Mouse (Mus musculus) hindbrain, embryonic 16.5 days (tissue): ENCODE data around the gene Trp53. TPM values are rescaled to one million over a fixed set of nuclear protein-coding genes. Genes with fewer than 3 reads are reported as not detected.
A peak's percentile ranks its signal among the peaks of the same experiment; 100 is the strongest.
"Not testable (repeated sequence)": the region's sequence is repeated elsewhere in the genome, so short reads cannot be mapped to it uniquely, and the experiment has no call there.

Source experiments
- ATAC-seq: fragments of 200-750 bp; cut with Nextera tagmentation; 2 replicates; pipeline ENCODE4 v1.8.0; 2017; ENCODE audit warnings: moderate TSS enrichment, moderate library complexity
- H3K27ac ChIP-seq: fragments of 300-500 bp; sonication (generic); 2 replicates; pipeline ENCODE4 v1.5.1; 2014; ENCODE audit warnings: low read depth, mild to moderate bottlenecking, control low read depth, low read length, moderate library complexity
- H3K27me3 ChIP-seq: fragments of 300-500 bp; sonication (generic); replicated peaks from 2 replicates; pipeline ENCODE4 v1.6.1; 2014; ENCODE audit warnings: low read length; ENCODE audit not compliant: control insufficient read depth, insufficient read depth
- H3K36me3 ChIP-seq: fragments of 300-500 bp; sonication (generic); 2 replicates; pipeline ENCODE4 v1.6.1; 2014; ENCODE audit warnings: mild to moderate bottlenecking, low read length, moderate library complexity, mixed read lengths; ENCODE audit not compliant: control insufficient read depth, insufficient read depth
- H3K4me1 ChIP-seq: fragments of 300-500 bp; sonication (generic); 2 replicates; pipeline ENCODE4 v1.6.1; 2014; ENCODE audit warnings: low read depth, low read length; ENCODE audit not compliant: control insufficient read depth, insufficient read depth
- H3K4me2 ChIP-seq: fragments of 300-500 bp; sonication (generic); 2 replicates; pipeline ENCODE4 v1.6.1; 2014; ENCODE audit warnings: mild to moderate bottlenecking, low read length, control low read depth, moderate library complexity
- H3K4me3 ChIP-seq: fragments of 300-500 bp; sonication (generic); 2 replicates; pipeline ENCODE4 v1.5.1; 2014; ENCODE audit warnings: mild to moderate bottlenecking, low read length, control low read depth, moderate library complexity
- H3K9ac ChIP-seq: fragments of 300-500 bp; sonication (generic); 2 replicates; pipeline ENCODE4 v1.6.1; 2014; ENCODE audit warnings: low read depth, mild to moderate bottlenecking, control low read depth, low read length, moderate library complexity
- H3K9me3 ChIP-seq: fragments of 300-500 bp; sonication (generic); 2 replicates; pipeline ENCODE4 v1.6.1; 2014; ENCODE audit warnings: mild to moderate bottlenecking, low read length, moderate library complexity; ENCODE audit not compliant: control insufficient read depth
- WGBS: fragments of 180-500 bp; shearing (Covaris S2); extraction: QIAGEN DNeasy Blood & Tissue Kit; methylation state at CpG from one replicate; pipeline ENCODE4 v1.1.7; 2014; 5-methylcytosine and 5-hydroxymethylcytosine counted together
- polyA plus RNA-seq: library from polyadenylated mRNA; unstranded; fragments of >200 nt; fragmentation: Nextera tagmentation; extraction: Ambion mirVana; gene quantifications from 2 replicates; pipeline ENCODE4 v1.2.1, GENCODE M21; 2015

Trp53 gene
- polyA plus RNA-seq, 1 experiment from 2014 or later = 47.9 TPM

- no peaks in the 10 kb centered on the region for H3K4me1 ChIP-seq
- H3K9me3 ChIP-seq = no peaks in the 10 kb centered on the region
- H3K27ac ChIP-seq = no peak overlapping the region
- WGBS = 62% methylated on average over 7 of the region's 7 CpGs
- no peak overlapping the region for H3K9ac ChIP-seq
- ATAC-seq = no peak
- no peaks in the 10 kb centered on the region for H3K36me3 ChIP-seq
- H3K27me3 ChIP-seq = no peaks in the 10 kb centered on the region
- H3K4me3 ChIP-seq = no peak overlapping the region
- no peak overlapping the region for H3K4me2 ChIP-seq
Measured at GRCm38 (mm10) chr11:69609416-69609815, 29.3 kb downstream of the Trp53 start.

- H3K4me3 ChIP-seq = no peak overlapping the region
- peak; percentile 58; the same call in 1 of the 2 replicates for ATAC-seq
- H3K9me3 ChIP-seq = no peaks in the 10 kb centered on the region
- WGBS = 55% methylated on average over 4 of the region's 4 CpGs
- H3K36me3 ChIP-seq = no peaks in the 10 kb centered on the region
- no peaks in the 10 kb centered on the region for H3K27me3 ChIP-seq
- H3K4me1 ChIP-seq = no peaks in the 10 kb centered on the region
- H3K27ac ChIP-seq = no peak overlapping the region
- H3K9ac ChIP-seq = no peak overlapping the region
- no peak overlapping the region for H3K4me2 ChIP-seq
Measured at GRCm38 (mm10) chr11:69610899-69611298, 30.7 kb downstream of the Trp53 start.

GRCm38 (mm10) chr11:69613553-69614256 is 33.5 kb downstream of the Trp53 start:
- ATAC-seq = peak; percentile 68; the same call in 1 of the 2 replicates
- Histone ChIP-seq H3K4me3 (no peak overlapping the region), H3K9me3 (no peaks in the 10 kb centered on the region), H3K27me3 (no peaks in the 10 kb centered on the region), H3K4me2 (peak overlapping the region; percentile 33), H3K27ac (peak overlapping the region; percentile 46), H3K4me1 (no peaks in the 10 kb centered on the region), H3K36me3 (no peaks in the 10 kb centered on the region), H3K9ac (no peak overlapping the region)
- WGBS = 9% methylated on average over 19 of the region's 19 CpGs

- not testable (repeated sequence) for H3K4me3 ChIP-seq, H3K36me3 ChIP-seq, H3K9ac ChIP-seq, H3K27me3 ChIP-seq, H3K4me2 ChIP-seq, ATAC-seq, H3K9me3 ChIP-seq, H3K27ac ChIP-seq, H3K4me1 ChIP-seq
- 55% methylated on average over 11 of the region's 11 CpGs for WGBS
Measured at GRCm38 (mm10) chr11:69614257-69614588, 34.1 kb downstream of the Trp53 start.

- Histone ChIP-seq H3K27ac (no peak overlapping the region), H3K9ac (no peak overlapping the region), H3K27me3 (no peaks in the 10 kb centered on the region), H3K4me3 (no peak overlapping the region), H3K4me2 (no peak overlapping the region), H3K36me3 (no peaks in the 10 kb centered on the region), H3K9me3 (no peaks in the 10 kb centered on the region), H3K4me1 (peaks cover 3% of the 10 kb centered on the region; the same call in 1 of the 2 replicates)
- 38% methylated on average over 10 of the region's 10 CpGs for WGBS
- ATAC-seq = no peak
Measured at GRCm38 (mm10) chr11:69616781-69617180, 36.6 kb downstream of the Trp53 start.

- peaks cover 7% of the 10 kb centered on the region for H3K4me1 ChIP-seq
- no peak for ATAC-seq
- no peak within 1 kb of the TSS for H3K9ac ChIP-seq
- H3K27me3 ChIP-seq = no peaks in the 10 kb centered on the region
- H3K27ac ChIP-seq = no peak within 1 kb of the TSS
- H3K36me3 ChIP-seq = no peaks in the 10 kb centered on the region
- no peak within 1 kb of the TSS for H3K4me3 ChIP-seq
- no peak within 1 kb of the TSS for H3K4me2 ChIP-seq
- 83% methylated on average over 5 of the region's 5 CpGs for WGBS
- H3K9me3 ChIP-seq = no peaks in the 10 kb centered on the region
Measured at GRCm38 (mm10) chr11:69617805-69618204, 37.6 kb downstream of the Trp53 start, which contains the start of gene Shbg. TSS of gene Shbg (minus strand) at chr11:69617905.

- no peak overlapping the region for H3K9ac ChIP-seq
- H3K4me2 ChIP-seq = no peak overlapping the region
- peaks cover 9% of the 10 kb centered on the region for H3K4me1 ChIP-seq
- H3K9me3 ChIP-seq = no peaks in the 10 kb centered on the region
- H3K27ac ChIP-seq = no peak overlapping the region
- no peaks in the 10 kb centered on the region for H3K36me3 ChIP-seq
- WGBS = 88% methylated on average over 7 of the region's 7 CpGs
- no peak overlapping the region for H3K4me3 ChIP-seq
- no peaks in the 10 kb centered on the region for H3K27me3 ChIP-seq
- no peak for ATAC-seq
Measured at GRCm38 (mm10) chr11:69620394-69621081, 40.4 kb downstream of the Trp53 start.

- Histone ChIP-seq H3K27ac (peak within 1 kb of the TSS; percentile 81), H3K9ac (peak within 1 kb of the TSS; percentile 80), H3K4me1 (peaks cover 9% of the 10 kb centered on the region), H3K4me3 (peak within 1 kb of the TSS; percentile 59), H3K36me3 (no peaks in the 10 kb centered on the region), H3K9me3 (no peaks in the 10 kb centered on the region), H3K27me3 (no peaks in the 10 kb centered on the region), H3K4me2 (peak within 1 kb of the TSS; percentile 83)
- WGBS = 0% methylated on average over 20 of the region's 20 CpGs
- peak; percentile 92 for ATAC-seq
Measured at GRCm38 (mm10) chr11:69621571-69622268, 41.6 kb downstream of the Trp53 start, which contains the start of gene Sat2. TSS of gene Sat2 (plus strand) at chr11:69622024.

GRCm38 (mm10) chr11:69622406-69622805 is 42.2 kb downstream of the Trp53 start:
- peak; percentile 32 for ATAC-seq
- Histone ChIP-seq H3K36me3 (no peaks in the 10 kb centered on the region), H3K27me3 (no peaks in the 10 kb centered on the region), H3K9me3 (no peaks in the 10 kb centered on the region), H3K27ac (peak overlapping the region; percentile 81), H3K4me2 (peak overlapping the region; percentile 83), H3K4me1 (peaks cover 9% of the 10 kb centered on the region), H3K9ac (peak overlapping the region; percentile 80), H3K4me3 (peak overlapping the region; percentile 59)
- 34% methylated on average over 6 of the region's 6 CpGs for WGBS
